Mouse (Mus musculus) liver, embryonic 12.5 days (tissue): ENCODE data around the gene Lmo7. TPM values are rescaled to one million over a fixed set of nuclear protein-coding genes. Genes with fewer than 3 reads are reported as not detected.

Experiments used
- ATAC-seq: fragments of 200-750 bp; cut with Nextera tagmentation; 2 replicates; pipeline ENCODE4 v1.8.0; 2017; ENCODE audit warnings: moderate number of reproducible peaks, mild to moderate bottlenecking, moderate library complexity
- H3K27ac ChIP-seq: fragments of 300-500 bp; sonication (generic); 2 replicates; pipeline ENCODE4 v1.5.1; 2016; ENCODE audit warnings: mild to moderate bottlenecking
- H3K27me3 ChIP-seq: fragments of 300-500 bp; sonication (generic); replicated peaks from 2 replicates; pipeline ENCODE4 v1.6.1; 2016; ENCODE audit warnings: mild to moderate bottlenecking, moderate library complexity
- H3K36me3 ChIP-seq: fragments of 300-500 bp; sonication (generic); 2 replicates; pipeline ENCODE4 v1.6.1; 2016; ENCODE audit warnings: mild to moderate bottlenecking, moderate library complexity
- H3K4me1 ChIP-seq: fragments of 300-500 bp; sonication (generic); 2 replicates; pipeline ENCODE4 v1.6.1; 2016
- H3K4me2 ChIP-seq: fragments of 300-500 bp; sonication (generic); 2 replicates; pipeline ENCODE4 v1.6.1; 2016; ENCODE audit warnings: mild to moderate bottlenecking, moderate library complexity
- H3K4me3 ChIP-seq: fragments of 300-500 bp; sonication (generic); 2 replicates; pipeline ENCODE4 v1.5.1; 2016; ENCODE audit warnings: mild to moderate bottlenecking, moderate library complexity
- H3K9ac ChIP-seq: fragments of 300-500 bp; sonication (generic); 2 replicates; pipeline ENCODE4 v1.6.1; 2016; ENCODE audit warnings: mild to moderate bottlenecking, moderate library complexity
- H3K9me3 ChIP-seq: fragments of 300-500 bp; sonication (generic); replicated peaks from 2 replicates; pipeline ENCODE4 v1.6.1; 2016; ENCODE audit warnings: mild to moderate bottlenecking, moderate library complexity
- WGBS: fragments of 180-500 bp; shearing (Covaris S2); methylation state at CpG from one replicate; pipeline ENCODE4 v1.1.7; 2016; ENCODE audit not compliant: insufficient replicate concordance; 5-methylcytosine and 5-hydroxymethylcytosine counted together
- polyA plus RNA-seq: library from polyadenylated mRNA; unstranded; fragments of >200 nt; fragmentation: Nextera tagmentation; extraction: Ambion mirVana; gene quantifications from 2 replicates; pipeline ENCODE4 v1.2.1, GENCODE M21; 2016

Gene Lmo7
- polyA plus RNA-seq, 1 experiment from 2014 or later = 3.3 TPM

DNA sequence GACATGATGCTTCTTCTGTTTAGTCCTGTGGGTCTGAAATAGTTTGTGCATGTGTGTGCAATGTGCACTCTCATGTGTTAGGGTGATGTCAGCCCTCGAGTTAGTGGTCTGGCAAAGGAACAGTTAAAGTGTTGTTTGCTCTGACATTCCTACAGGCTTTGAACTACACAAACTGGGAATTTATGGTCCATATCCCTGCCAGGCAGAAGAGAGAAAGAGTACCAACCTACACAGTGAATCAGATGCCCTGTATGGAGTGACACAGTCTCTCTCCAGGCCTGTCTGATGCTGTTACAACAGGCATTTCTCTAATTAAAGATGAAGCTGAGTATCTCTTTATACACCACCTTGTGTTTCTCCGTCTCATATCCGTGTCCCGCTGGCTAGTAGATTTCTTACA is 21.2 kb downstream of the Lmo7 start:
- Histone ChIP-seq H3K9me3 (no peaks in the 10 kb centered on the region), H3K4me2 (no peak overlapping the region), H3K4me1 (no peaks in the 10 kb centered on the region), H3K27ac (no peak overlapping the region), H3K36me3 (no peaks in the 10 kb centered on the region), H3K9ac (no peak overlapping the region), H3K27me3 (no peaks in the 10 kb centered on the region), H3K4me3 (no peak overlapping the region)
- ATAC-seq = no peak
- WGBS = 69% methylated on average over 4 of the region's 4 CpGs

DNA sequence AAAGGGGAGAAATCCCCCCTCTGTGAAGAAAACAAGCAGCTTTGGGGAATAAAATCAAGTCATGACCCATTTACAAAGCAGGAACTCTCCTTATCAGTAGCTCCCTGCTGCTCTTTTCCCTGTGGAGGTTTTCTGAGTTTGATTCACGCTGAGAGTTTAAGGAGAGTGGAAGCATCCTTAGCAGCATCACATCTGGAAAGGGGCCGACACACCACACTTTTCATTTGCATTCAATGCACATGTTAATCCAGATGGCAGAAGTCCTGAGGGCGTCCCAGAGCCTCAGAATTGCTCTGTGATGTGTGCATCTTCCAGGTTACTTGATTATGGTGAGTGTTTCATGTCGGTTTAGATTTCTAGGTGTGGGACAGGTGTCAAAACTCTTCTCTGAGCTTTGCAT is 25.7 kb downstream of the Lmo7 start:
- Histone ChIP-seq H3K4me1 (no peaks in the 10 kb centered on the region), H3K9ac (no peak overlapping the region), H3K27me3 (no peaks in the 10 kb centered on the region), H3K27ac (no peak overlapping the region), H3K4me2 (no peak overlapping the region), H3K9me3 (no peaks in the 10 kb centered on the region), H3K36me3 (no peaks in the 10 kb centered on the region), H3K4me3 (no peak overlapping the region)
- 39% methylated on average over 4 of the region's 4 CpGs for WGBS
- ATAC-seq = no peak

DNA sequence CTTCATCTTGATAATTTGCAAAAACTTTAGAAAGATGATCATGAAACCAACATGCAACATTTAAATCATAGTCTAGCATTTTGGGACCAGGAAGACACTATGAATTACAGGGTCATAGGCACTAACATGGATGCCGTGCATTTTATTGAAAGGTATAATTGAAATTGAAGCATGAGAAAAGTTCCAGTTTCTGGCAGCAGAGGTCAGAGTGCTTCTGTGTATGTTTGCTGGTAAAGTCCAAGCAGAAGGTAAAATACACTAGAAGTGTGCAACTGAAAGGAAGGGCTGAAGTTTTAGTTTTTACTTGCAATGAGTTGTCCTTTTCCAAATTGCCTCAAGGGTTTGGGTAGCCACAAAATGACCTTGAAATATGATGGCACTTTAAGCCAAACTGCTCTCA is 32.5 kb downstream of the Lmo7 start:
- H3K4me3 ChIP-seq = no peak overlapping the region
- H3K36me3 ChIP-seq = no peaks in the 10 kb centered on the region
- ATAC-seq = no peak
- no peaks in the 10 kb centered on the region for H3K27me3 ChIP-seq
- no peaks in the 10 kb centered on the region for H3K9me3 ChIP-seq
- WGBS = 67% methylated on average over 1 of the region's 1 CpGs
- no peak overlapping the region for H3K27ac ChIP-seq
- H3K9ac ChIP-seq = no peak overlapping the region
- H3K4me2 ChIP-seq = no peak overlapping the region
- no peaks in the 10 kb centered on the region for H3K4me1 ChIP-seq

DNA sequence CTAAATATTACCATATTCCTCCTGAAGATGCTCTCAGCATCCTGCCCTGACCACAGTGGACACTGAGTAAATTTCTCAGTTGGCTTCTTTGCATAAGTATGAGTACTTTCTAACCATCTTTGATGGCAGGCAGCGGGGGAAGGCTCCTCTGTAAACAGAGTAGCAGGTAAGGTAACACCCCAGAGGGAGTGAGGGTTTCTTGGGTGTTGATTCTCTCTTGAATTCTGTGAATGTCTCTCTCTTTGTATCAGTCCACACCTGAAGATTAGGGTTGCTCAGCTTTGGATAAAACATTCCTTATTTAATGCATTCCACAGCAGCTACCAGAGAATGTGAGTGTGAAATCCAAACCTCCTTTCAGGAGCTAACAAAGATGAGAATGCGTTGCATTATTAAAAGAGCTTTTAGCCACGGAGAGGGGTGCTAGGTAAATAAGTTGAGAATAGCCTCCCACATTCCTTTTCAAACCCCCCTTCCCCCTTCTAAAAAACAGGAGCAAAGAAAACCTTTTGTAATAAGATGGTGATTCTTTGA is 34.1 kb downstream of the Lmo7 start:
- whole genome bisulfite sequencing = 20% methylated on average over 3 of the region's 3 CpGs

DNA sequence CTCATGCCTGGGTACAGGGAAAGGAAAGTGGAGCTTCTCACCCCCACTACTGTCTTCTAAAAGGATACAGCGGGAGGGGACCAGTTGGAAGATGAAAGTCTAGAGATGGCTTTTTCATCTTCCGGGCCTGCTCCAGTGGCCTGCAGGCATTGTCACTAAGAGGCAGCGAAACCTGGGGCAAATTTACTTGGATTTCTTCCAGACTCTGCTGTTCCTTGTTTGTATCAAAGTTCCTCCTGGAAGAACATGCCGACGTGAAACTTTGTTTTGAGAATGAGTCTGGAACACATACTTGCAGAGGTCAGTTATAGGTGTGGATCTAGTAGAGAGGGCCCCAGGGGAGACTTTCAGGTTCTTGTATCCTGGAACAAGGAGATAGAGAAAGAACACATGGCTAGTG is 41.6 kb downstream of the Lmo7 start:
- H3K27ac ChIP-seq = no peak overlapping the region
- H3K9ac ChIP-seq = no peak overlapping the region
- no peaks in the 10 kb centered on the region for H3K27me3 ChIP-seq
- H3K36me3 ChIP-seq = no peaks in the 10 kb centered on the region
- H3K4me2 ChIP-seq = no peak overlapping the region
- H3K9me3 ChIP-seq = no peaks in the 10 kb centered on the region
- no peak for ATAC-seq
- H3K4me3 ChIP-seq = no peak overlapping the region
- 76% methylated on average over 5 of the region's 5 CpGs for WGBS
- no peaks in the 10 kb centered on the region for H3K4me1 ChIP-seq

More for the DNA sequence above, 34.1 kb downstream of the Lmo7 start:
- H3K4me3 ChIP-seq = no peak overlapping the region
- no peaks in the 10 kb centered on the region for H3K9me3 ChIP-seq
- no peak overlapping the region for H3K9ac ChIP-seq
- no peaks in the 10 kb centered on the region for H3K27me3 ChIP-seq
- no peaks in the 10 kb centered on the region for H3K36me3 ChIP-seq
- H3K4me1 ChIP-seq = no peaks in the 10 kb centered on the region
- no peak for ATAC-seq
- no peak overlapping the region for H3K4me2 ChIP-seq
- H3K27ac ChIP-seq = no peak overlapping the region

DNA sequence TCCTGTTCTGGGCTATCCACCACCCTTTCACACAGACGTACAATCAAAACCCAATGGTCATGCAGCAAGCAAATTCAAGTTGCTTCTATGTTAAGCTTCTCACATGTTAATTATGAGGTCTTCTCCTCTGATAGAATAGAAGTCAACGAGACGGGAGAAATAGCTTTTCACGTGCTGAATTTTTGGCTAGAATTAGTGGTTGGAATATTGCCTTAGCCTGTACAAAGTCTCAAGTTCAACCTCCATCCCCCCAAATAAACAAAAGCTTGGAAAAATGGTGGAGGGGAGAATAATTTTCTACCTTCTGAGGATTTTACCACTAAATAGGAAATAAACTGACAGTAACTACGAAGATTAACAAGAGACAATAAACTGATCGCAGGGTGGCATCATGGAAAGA is 42.0 kb downstream of the Lmo7 start:
- Histone ChIP-seq H3K27ac (no peak overlapping the region), H3K9me3 (no peaks in the 10 kb centered on the region), H3K4me1 (no peaks in the 10 kb centered on the region), H3K9ac (no peak overlapping the region), H3K4me2 (no peak overlapping the region), H3K4me3 (no peak overlapping the region), H3K36me3 (no peaks in the 10 kb centered on the region), H3K27me3 (no peaks in the 10 kb centered on the region)
- 71% methylated on average over 6 of the region's 6 CpGs for WGBS
- no peak for ATAC-seq

DNA sequence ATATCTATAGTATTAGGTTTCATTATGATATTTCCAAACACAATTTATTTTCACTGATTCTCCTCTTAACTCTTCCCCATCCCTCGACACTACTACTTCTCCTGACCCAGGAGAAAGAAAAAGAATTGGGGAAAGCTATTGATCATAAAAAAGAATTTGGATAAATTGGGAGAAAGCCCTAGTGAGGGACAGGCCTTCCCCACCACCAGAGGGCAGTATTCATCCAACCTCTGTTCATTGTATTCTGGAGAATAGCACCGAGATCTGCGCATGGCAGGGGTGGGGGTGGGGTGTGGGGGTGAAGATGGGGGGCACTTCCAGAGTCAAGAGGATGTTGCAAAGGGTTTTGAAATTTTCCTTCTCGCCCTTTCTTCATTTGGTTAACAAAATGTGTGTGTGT is 44.9 kb downstream of the Lmo7 start:
- H3K9ac ChIP-seq = no peak overlapping the region
- no peak overlapping the region for H3K4me3 ChIP-seq
- H3K4me1 ChIP-seq = no peaks in the 10 kb centered on the region
- no peaks in the 10 kb centered on the region for H3K36me3 ChIP-seq
- H3K9me3 ChIP-seq = no peaks in the 10 kb centered on the region
- 37% methylated on average over 4 of the region's 4 CpGs for WGBS
- no peak overlapping the region for H3K27ac ChIP-seq
- ATAC-seq = no peak
- no peak overlapping the region for H3K4me2 ChIP-seq
- H3K27me3 ChIP-seq = no peaks in the 10 kb centered on the region

DNA sequence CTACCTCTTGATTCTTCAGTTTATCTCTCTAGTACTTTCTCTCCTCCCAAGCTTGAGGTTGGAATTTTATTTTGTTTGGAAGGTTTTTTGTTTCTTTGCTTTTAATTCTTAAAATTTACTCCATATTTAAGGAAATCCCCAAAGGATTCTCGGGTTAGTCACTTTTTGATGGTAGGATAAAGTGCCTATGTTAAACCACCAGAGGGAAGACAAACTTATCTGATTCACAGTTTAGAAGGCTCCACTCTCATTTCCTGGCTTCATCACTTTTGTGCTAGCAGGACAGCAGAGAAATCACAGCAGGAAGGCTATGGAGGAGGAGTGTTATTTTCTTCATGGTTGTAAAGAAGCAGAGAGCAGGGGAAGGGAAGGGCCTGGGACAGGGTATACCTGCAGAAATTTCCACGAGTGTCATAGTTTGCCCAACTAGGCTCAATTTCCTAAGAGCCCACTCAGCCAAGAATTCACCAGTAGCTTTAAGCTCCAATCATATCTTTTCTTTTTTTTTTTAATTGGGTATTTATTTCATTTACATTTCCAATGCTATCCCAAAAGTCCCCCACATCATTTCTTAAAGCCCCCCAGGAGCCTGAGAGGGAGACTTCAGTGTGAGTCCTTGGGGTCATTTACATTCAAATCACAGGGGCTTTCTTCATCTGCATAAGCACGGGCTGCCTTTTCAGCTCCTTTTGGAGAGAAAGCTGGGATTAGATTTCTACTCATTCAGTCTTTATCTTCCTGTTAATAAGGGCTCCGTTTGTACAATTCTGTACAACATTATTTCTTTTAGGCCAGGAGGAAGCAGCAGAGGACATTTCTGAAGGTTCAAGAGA is 46.8 kb downstream of the Lmo7 start:
- Histone ChIP-seq H3K4me3 (no peak overlapping the region), H3K4me1 (no peaks in the 10 kb centered on the region), H3K4me2 (no peak overlapping the region), H3K27me3 (no peaks in the 10 kb centered on the region), H3K9me3 (no peaks in the 10 kb centered on the region), H3K27ac (no peak overlapping the region), H3K9ac (no peak overlapping the region), H3K36me3 (no peaks in the 10 kb centered on the region)
- WGBS = 23% methylated on average over 4 of the region's 4 CpGs
- ATAC-seq = no peak

DNA sequence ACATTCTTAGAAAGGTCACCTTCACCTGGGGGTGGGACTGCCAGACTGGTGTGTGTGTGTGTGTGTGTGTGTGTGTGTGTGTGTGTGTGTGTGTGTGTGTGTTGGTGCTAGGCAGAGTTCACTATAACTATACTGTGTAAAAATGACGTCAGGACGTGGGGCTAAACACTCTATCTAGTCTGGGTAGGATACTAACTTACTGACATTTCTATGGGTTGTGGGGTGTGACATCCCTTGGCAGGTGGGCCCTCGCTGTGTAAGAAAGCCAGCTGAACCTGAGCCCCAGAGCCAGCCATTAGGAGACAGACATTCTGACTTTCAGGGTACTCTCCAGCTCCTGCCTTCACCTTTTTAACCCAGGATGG is 47.4 kb downstream of the Lmo7 start:
- no peaks in the 10 kb centered on the region for H3K36me3 ChIP-seq
- no peak overlapping the region for H3K9ac ChIP-seq
- H3K4me1 ChIP-seq = no peaks in the 10 kb centered on the region
- no peak overlapping the region for H3K4me3 ChIP-seq
- no peak for ATAC-seq
- 48% methylated on average over 3 of the region's 3 CpGs for WGBS
- no peak overlapping the region for H3K4me2 ChIP-seq
- H3K27ac ChIP-seq = no peak overlapping the region
- H3K9me3 ChIP-seq = no peaks in the 10 kb centered on the region
- H3K27me3 ChIP-seq = no peaks in the 10 kb centered on the region

DNA sequence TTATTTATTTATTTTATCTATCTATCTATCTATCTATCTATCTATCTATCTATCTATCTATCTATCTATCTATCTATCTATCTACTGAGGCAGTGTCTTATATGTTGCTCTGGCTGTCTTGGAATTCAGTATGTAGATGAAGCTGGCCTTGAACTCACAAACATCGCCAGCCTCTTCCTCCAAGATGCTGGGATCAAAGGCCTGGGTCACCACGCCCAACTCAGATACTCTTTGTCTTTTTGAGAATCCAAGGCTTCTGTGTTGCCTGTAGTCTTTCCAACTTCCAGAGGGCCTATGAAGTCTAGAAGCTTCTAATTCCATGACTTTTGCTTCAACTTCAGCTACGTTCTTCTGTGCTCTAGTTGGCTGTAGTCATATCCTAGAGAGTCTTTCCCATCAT is 48.7 kb downstream of the Lmo7 start:
- H3K4me3 ChIP-seq = no peak overlapping the region
- no peaks in the 10 kb centered on the region for H3K27me3 ChIP-seq
- H3K27ac ChIP-seq = no peak overlapping the region
- ATAC-seq = no peak
- H3K4me1 ChIP-seq = no peaks in the 10 kb centered on the region
- no peak overlapping the region for H3K4me2 ChIP-seq
- 79% methylated on average over 3 of the region's 3 CpGs for WGBS
- no peaks in the 10 kb centered on the region for H3K9me3 ChIP-seq
- no peak overlapping the region for H3K9ac ChIP-seq
- H3K36me3 ChIP-seq = no peaks in the 10 kb centered on the region

DNA sequence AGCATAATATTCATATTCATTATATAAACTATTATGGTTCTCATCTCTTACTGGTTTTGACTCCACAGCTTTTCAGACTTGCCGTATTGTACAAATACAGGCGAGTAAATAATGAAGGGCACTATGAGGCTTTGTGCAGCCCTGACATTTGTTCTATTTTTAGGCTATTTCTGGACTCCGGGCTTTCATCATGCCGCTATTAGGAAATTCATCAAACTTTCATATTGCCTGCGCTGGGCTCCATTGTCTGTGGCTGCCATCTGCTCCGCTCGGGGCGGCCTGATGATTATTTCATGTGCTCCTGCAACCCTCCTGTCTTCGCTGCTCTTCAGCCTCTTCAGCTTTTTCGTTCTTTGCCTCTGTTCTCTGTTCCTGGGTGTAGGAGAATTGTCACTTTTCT is 50.3 kb downstream of the Lmo7 start:
- no peak overlapping the region for H3K4me2 ChIP-seq
- H3K9me3 ChIP-seq = no peaks in the 10 kb centered on the region
- no peak overlapping the region for H3K4me3 ChIP-seq
- H3K4me1 ChIP-seq = no peaks in the 10 kb centered on the region
- ATAC-seq = no peak
- WGBS = 76% methylated on average over 10 of the region's 10 CpGs
- no peaks in the 10 kb centered on the region for H3K27me3 ChIP-seq
- H3K9ac ChIP-seq = no peak overlapping the region
- H3K27ac ChIP-seq = no peak overlapping the region
- H3K36me3 ChIP-seq = no peaks in the 10 kb centered on the region

DNA sequence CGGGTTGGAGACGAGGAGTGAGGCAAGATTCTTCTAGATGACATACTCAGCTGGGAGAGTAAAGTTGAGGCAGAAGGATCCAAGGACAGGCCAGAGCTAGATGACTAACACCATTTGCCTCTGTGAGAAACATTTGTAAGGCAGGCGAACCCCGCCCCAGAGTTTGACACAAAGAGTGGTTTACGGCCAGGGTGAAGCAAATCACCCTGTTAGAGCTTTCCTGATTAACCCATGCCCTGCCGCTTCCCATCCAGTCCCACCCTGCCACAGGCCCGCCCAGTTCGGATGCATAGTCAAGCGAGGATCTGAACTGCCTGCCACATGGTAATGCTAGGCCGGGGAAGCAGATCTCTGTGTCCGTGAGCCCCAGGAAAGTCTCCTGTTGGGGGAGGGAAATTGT is 51.5 kb downstream of the Lmo7 start:
- H3K27ac ChIP-seq = no peak overlapping the region
- 69% methylated on average over 11 of the region's 11 CpGs for WGBS
- H3K27me3 ChIP-seq = no peaks in the 10 kb centered on the region
- no peaks in the 10 kb centered on the region for H3K36me3 ChIP-seq
- H3K4me3 ChIP-seq = no peak overlapping the region
- no peaks in the 10 kb centered on the region for H3K4me1 ChIP-seq
- H3K4me2 ChIP-seq = no peak overlapping the region
- H3K9me3 ChIP-seq = no peaks in the 10 kb centered on the region
- ATAC-seq = no peak
- H3K9ac ChIP-seq = no peak overlapping the region
